Mouse (Mus musculus) forebrain, embryonic 11.5 days (tissue): ENCODE measurements around the gene Rpl7a. TPM values are rescaled to one million over a fixed set of nuclear protein-coding genes. Genes with fewer than 3 reads are reported as not detected.

Experiments used
- ATAC-seq: fragments of 200-750 bp; cut with Nextera tagmentation; replicated peaks from 2 replicates; pipeline ENCODE4 v1.8.0; 2017; ENCODE audit warnings: moderate TSS enrichment; ENCODE audit not compliant: low FRiP score
- DNase-seq: peaks from one replicate; pipeline ENCODE4 v3.0.0-alpha.2; 2017; ENCODE audit warnings: low spot score
- H3K27ac ChIP-seq: fragments of 300-500 bp; sonication (generic); 2 replicates; pipeline ENCODE4 v1.5.1; 2014; ENCODE audit warnings: low read depth, low read length
- H3K27me3 ChIP-seq: fragments of 300-500 bp; sonication (generic); 2 replicates; pipeline ENCODE4 v1.6.1; 2014; ENCODE audit warnings: mild to moderate bottlenecking, low read length, mixed read lengths; ENCODE audit not compliant: control insufficient read depth, insufficient read depth
- H3K36me3 ChIP-seq: fragments of 300-500 bp; sonication (generic); 2 replicates; pipeline ENCODE4 v1.6.1; 2014; ENCODE audit warnings: mild to moderate bottlenecking, low read length, moderate library complexity, mixed read lengths; ENCODE audit not compliant: control insufficient read depth, insufficient read depth
- H3K4me1 ChIP-seq: fragments of 300-500 bp; sonication (generic); replicated peaks from 2 replicates; pipeline ENCODE4 v1.6.1; 2014; ENCODE audit warnings: low read length, mixed read lengths; ENCODE audit not compliant: control insufficient read depth, insufficient read depth
- H3K4me2 ChIP-seq: fragments of 300-500 bp; sonication (generic); 2 replicates; pipeline ENCODE4 v1.6.1; 2014; ENCODE audit warnings: low read depth, mild to moderate bottlenecking, low read length, moderate library complexity, mixed read lengths; ENCODE audit not compliant: severe bottlenecking
- H3K4me3 ChIP-seq: fragments of 300-500 bp; sonication (generic); 2 replicates; pipeline ENCODE4 v1.5.1; 2014; ENCODE audit warnings: low read depth, low read length
- H3K9ac ChIP-seq: fragments of 300-500 bp; sonication (generic); 2 replicates; pipeline ENCODE4 v1.6.1; 2014; ENCODE audit warnings: low read length
- H3K9me3 ChIP-seq: fragments of 300-500 bp; sonication (generic); 2 replicates; pipeline ENCODE4 v1.6.1; 2016; ENCODE audit warnings: low read length, mixed read lengths; ENCODE audit not compliant: control insufficient read depth
- WGBS: fragments of 180-500 bp; shearing (Covaris S2); extraction: QIAGEN DNeasy Blood & Tissue Kit; methylation state at CpG from one replicate; pipeline ENCODE4 v1.1.7; 2014; 5-methylcytosine and 5-hydroxymethylcytosine counted together
- polyA plus RNA-seq: library from polyadenylated mRNA; unstranded; fragments of >200 nt; fragmentation: Nextera tagmentation; extraction: Ambion mirVana; gene quantifications from 2 replicates; pipeline ENCODE4 v1.2.1, GENCODE M21; 2014

Rpl7a gene
- polyA plus RNA-seq, 1 experiment from 2014 or later: 647 TPM

GRCm38 (mm10) chr2:26957488-26957859 lies 46.9 kb downstream of the Rpl7a start:
- Histone ChIP-seq H3K36me3 (peaks cover 16% of the 10 kb centered on the region; the same call in 1 of the 2 replicates), H3K4me3 (no peak overlapping the region), H3K4me2 (no peak overlapping the region), H3K9ac (no peak overlapping the region), H3K27ac (no peak overlapping the region), H3K9me3 (no peaks in the 10 kb centered on the region), H3K27me3 (no peaks in the 10 kb centered on the region), H3K4me1 (no peaks in the 10 kb centered on the region)
- no peak for ATAC-seq
- 96% methylated on average over 2 of the region's 2 CpGs for WGBS
- no peak for DNase-seq

- H3K9me3 ChIP-seq: no peaks in the 10 kb centered on the region
- no peaks in the 10 kb centered on the region for H3K27me3 ChIP-seq
- 82% methylated on average over 4 of the region's 4 CpGs for WGBS
- peaks cover 10% of the 10 kb centered on the region; the same call in 1 of the 2 replicates for H3K36me3 ChIP-seq
- H3K27ac ChIP-seq: no peak overlapping the region
- H3K4me3 ChIP-seq: no peak overlapping the region
- no peak overlapping the region for H3K9ac ChIP-seq
- ATAC-seq (no peak), DNase-seq (no peak)
- no peak overlapping the region for H3K4me2 ChIP-seq
- H3K4me1 ChIP-seq: 0 out of 2 replicates have a peak, but pooled peaks cover 4% of the 10 kb centered on the region
Observed at GRCm38 (mm10) chr2:26960756-26961155, 50.2 kb downstream of the Rpl7a start.

Other genes starting within 250 kb of the Rpl7a start
- gene Lcn4, start 239.5 kb upstream of the Rpl7a start, polyA plus RNA-seq: not detected in 2 replicates
- not detected in 2 replicates for gene Abo, start 45.8 kb upstream of the Rpl7a start, polyA plus RNA-seq
- gene Surf6, start 7.9 kb upstream of the Rpl7a start, polyA plus RNA-seq: 15.6 and 15.7 TPM in 2 replicates
- gene Med22, start 87 bp upstream of the Rpl7a start, polyA plus RNA-seq: 112 and 120 TPM in 2 replicates
- gene Surf2, start 5.6 kb downstream of the Rpl7a start, polyA plus RNA-seq: 43.6 and 44.5 TPM in 2 replicates
- 44.1 and 44.6 TPM in 2 replicates for gene Surf1, start 5.8 kb downstream of the Rpl7a start, polyA plus RNA-seq
- 144 and 152 TPM in 2 replicates for gene Surf4, start 23.2 kb downstream of the Rpl7a start, polyA plus RNA-seq
- 0.11 TPM in 1 of 2 replicates, not detected in the other for gene Stkld1, start 23.3 kb downstream of the Rpl7a start, polyA plus RNA-seq
- gene Rexo4, start 53.6 kb downstream of the Rpl7a start, polyA plus RNA-seq: 53.9 and 57.1 TPM in 2 replicates
- gene Adamts13, start 62.7 kb downstream of the Rpl7a start, polyA plus RNA-seq: 0.08 TPM in 1 of 2 replicates, not detected in the other
- gene Cacfd1, start 99.2 kb downstream of the Rpl7a start, polyA plus RNA-seq: 103 and 109 TPM in 2 replicates
- gene Slc2a6, start 117.2 kb downstream of the Rpl7a start, polyA plus RNA-seq: 1.3 and 2.2 TPM in 2 replicates
- not detected in 2 replicates for gene Mymk, start 161.4 kb downstream of the Rpl7a start, polyA plus RNA-seq
- gene Adamtsl2, start 168.6 kb downstream of the Rpl7a start, polyA plus RNA-seq: 4.0 and 4.4 TPM in 2 replicates
- 0.09 TPM in 1 of 2 replicates, not detected in the other for gene Fam163b, start 231.7 kb downstream of the Rpl7a start, polyA plus RNA-seq